Mouse (Mus musculus) myocyte (in vitro differentiated cells): ENCODE measurements around the gene Tnfrsf8.

Experiments used
- MYOD1 ChIP-seq, 3 experiments: IDR thresholded peaks; one replicate each; pipeline ENCODE4 v1.6.1; 2011; ENCODE audit warnings: control low read depth in 2 of 3, low read depth in 2 of 3, mild to moderate bottlenecking in 2 of 3, moderate library complexity in 1 of 3; ENCODE audit not compliant: insufficient read length in 2 of 3, control insufficient read depth in 1 of 3
- POLR2A ChIP-seq: IDR thresholded peaks from one replicate; pipeline ENCODE4 v1.6.1; 2011; ENCODE audit warnings: low read depth, mild to moderate bottlenecking, control low read depth, moderate library complexity; ENCODE audit not compliant: insufficient read length
- POLR2AphosphoS2 ChIP-seq: IDR thresholded peaks from one replicate; pipeline ENCODE4 v1.6.1; 2011; ENCODE audit warnings: low read depth, control low read depth; ENCODE audit not compliant: insufficient read length
- TCF3 ChIP-seq: IDR thresholded peaks from one replicate; pipeline ENCODE4 v1.6.1; 2011; ENCODE audit warnings: low read depth, control low read depth; ENCODE audit not compliant: insufficient read length

- TF ChIP-seq MYOD1 (IDR thresholded peaks at IDR 0.05; ENCODE audit: control insufficient read depth in 1 of 3, insufficient read length in 2 of 3, low read depth in 2 of 3) (no peak), POLR2AphosphoS2 (no peak), POLR2A (no peak), TCF3 (no peak)
Measured at GRCm38 (mm10) chr4:145295589-145296300, 19.2 kb downstream of the Tnfrsf8 start.
